Mouse (Mus musculus) heart, postnatal 4 days (tissue): Measurements from ENCODE around the gene Rab11fip5. TPM values are rescaled to one million over a fixed set of nuclear protein-coding genes. Genes with fewer than 3 reads are reported as not detected.
A peak's percentile ranks its signal among the peaks of the same experiment; 100 is the strongest.

Experiments used
- DNase-seq: peaks from one replicate; pipeline ENCODE4 v3.0.0; 2021
- total RNA-seq, 2 experiments: library from RNA; stranded (reverse); gene quantifications; 2 replicates each; pipeline ENCODE4 v1.2.3; 2021

Rab11fip5 gene
- total RNA-seq, 2 experiments from 2014 or later = 74.7 to 79.8 TPM

DNA sequence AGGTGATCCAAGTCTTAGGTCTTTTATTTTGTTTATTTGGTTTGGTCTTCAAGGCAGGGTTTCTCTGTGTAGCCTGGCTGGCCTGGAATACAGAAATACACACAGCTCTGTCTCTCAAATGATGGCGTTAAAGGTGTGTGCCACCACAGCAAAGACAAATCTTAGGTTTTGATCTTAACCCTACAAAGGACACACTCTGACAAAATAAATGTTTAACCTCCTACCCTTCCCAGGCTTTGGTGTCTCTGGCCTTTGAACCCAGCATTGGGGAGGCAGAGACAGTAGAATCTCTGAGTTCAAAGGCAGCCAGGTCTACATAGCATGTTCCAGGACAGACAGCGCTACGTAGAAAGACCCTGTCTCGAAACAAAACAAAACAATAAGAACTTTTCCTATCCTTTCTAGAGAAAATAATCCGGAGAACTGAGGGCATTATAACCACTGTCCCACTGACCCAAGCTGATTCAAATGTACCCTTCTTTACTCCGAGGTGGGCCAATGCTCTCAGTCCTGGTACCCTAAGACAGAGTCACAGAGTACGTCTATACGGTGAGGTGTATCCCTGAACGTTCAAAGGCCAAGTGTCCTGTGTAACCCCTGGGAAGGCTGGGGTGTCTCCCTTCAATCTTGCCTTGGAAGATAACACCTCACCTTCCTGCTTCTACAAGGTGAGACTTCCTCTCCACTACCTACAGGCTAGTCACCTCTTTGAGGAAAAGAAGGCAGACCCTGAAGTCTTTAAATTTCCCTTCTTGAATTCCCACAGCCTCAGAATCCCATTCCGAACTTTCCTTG is 1.2 kb downstream of the Rab11fip5 start:
- DNase-seq = no peak

- peak; percentile 34 for DNase-seq
These were observed 1.9 kb downstream of the Rab11fip5 start for GRCm38 (mm10) chr6:85372496-85372895.

DNA sequence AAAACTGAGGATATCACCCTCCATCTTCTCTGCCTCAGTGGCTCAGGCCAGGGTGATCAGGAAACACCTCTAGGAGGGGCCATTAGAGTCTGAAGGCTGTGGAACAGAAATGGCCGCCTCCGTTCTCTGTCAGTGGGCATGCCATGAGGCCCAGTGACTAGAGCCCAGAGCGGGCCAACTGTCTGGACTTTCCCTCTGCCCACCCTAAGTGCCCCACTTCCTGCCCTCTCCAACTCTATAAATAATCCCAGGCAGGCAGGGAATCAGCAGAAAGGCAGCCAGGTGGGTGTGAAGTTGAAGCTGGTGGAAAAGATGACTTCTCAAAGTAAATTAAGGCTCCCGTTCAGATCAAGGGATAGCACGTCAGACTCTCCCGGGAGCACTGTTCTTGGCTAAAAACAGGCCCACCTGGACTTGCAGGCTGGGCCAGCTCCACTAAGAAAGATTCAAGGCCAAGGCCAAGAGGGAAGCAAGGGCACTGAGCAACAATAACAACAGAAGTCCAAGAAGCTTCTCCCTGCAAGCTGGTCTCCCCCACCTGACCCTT is 2.5 kb downstream of the Rab11fip5 start:
- DNase-seq = peak; percentile 55

DNA sequence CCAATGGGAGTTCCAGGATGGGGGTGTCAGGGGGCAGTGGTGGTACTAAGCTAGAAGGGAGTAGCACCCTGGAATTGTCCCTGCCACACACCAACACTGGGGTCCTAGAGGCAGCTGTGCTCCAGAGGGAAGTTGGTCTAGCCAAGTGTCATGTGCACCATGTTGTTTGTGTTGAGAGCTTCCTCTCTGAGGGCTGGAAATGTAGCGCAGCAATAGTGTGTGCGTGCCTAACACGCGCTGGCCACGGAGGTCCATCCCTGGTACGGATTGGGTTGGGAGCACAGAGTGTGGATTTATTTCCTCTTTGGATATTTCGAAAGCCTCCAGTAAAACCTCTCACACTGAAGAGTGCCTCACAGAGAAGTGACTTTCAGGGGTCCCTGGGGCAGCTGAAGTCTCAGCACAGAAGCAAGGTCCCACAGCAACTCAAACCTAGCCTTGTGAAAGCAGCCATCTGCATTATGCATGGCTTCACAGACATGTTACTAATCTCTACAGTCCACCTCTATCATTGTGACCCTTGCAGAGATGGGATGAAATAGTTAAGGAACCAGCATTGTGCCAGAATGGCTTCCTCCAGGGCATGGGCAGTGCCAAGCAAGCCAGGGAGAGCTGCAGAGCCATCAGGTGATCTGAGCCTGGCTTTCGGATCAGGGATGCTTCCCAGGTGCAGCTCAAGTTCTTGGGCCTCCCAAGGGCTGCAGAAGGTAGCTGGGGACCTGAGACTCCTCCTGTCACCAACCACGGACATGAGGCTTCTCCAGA is 3.6 kb downstream of the Rab11fip5 start:
- no peak for DNase-seq

- DNase-seq = no peak
These were observed 4.4 kb downstream of the Rab11fip5 start for GRCm38 (mm10) chr6:85370041-85370440.

DNA sequence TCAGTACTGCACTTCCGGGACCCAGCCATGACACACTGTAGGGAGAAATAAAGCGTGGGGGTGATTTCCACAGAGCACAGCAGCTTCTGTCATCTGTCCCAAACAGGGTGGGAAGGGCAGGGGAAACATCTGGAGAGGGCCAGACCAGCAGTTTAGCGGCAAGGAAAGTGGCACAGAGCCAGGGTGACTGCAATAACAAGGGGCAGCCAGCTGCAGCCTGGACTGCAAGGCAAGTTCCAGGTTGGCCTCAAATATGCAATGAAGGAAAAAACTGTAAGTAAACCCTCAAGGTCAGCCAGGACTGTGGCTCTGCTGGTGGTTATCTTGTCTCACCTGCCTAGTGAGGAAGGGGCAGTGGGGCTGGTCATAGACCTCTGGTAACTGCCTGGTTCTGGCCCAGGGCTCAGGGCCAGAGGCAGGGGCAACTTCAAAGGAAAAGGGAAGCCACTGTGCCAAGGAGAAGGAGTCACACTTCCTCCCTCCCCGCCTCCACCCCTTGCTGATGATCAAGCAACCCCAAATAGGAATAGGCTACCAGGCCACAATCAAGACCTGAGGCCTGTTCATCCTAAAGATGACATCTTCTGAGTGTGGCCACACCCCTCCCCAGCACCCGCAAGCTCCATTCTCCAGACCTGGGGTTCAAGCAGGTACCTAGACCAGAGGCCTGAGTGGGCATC is 5.1 kb downstream of the Rab11fip5 start:
- DNase-seq = peak; percentile 86

GRCm38 (mm10) chr6:85368722-85369121 is 5.7 kb downstream of the Rab11fip5 start:
- no peak for DNase-seq

- DNase-seq = no peak
These were observed 6.3 kb downstream of the Rab11fip5 start for GRCm38 (mm10) chr6:85368166-85368565.

- DNase-seq = peak; percentile 61
These were observed 8.0 kb downstream of the Rab11fip5 start for GRCm38 (mm10) chr6:85366387-85366786.

- no peak for DNase-seq
These were observed 10.0 kb downstream of the Rab11fip5 start for GRCm38 (mm10) chr6:85364439-85364838.

DNA sequence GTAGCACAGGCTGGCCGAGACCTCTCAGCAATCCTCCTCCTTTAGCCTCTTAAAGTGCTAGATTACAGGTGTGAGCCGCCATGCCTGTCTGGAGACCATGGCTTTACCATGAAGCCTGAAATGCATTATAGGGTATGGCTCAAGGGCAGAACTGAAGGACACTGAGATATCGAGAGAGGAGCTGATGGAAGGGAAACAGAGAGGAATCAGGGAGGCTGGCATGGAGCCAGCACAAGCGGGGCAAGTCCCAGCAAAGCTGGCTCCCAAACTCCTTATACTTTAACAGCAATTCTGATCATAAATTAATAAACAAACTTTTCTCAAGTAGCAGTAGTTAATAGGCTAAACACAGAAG is 10.6 kb downstream of the Rab11fip5 start:
- peak; percentile 35 for DNase-seq

GRCm38 (mm10) chr6:85363231-85363905 is 11.1 kb downstream of the Rab11fip5 start:
- no peak for DNase-seq

- no peak for DNase-seq
These were observed 11.8 kb downstream of the Rab11fip5 start for GRCm38 (mm10) chr6:85362610-85363009.

DNA sequence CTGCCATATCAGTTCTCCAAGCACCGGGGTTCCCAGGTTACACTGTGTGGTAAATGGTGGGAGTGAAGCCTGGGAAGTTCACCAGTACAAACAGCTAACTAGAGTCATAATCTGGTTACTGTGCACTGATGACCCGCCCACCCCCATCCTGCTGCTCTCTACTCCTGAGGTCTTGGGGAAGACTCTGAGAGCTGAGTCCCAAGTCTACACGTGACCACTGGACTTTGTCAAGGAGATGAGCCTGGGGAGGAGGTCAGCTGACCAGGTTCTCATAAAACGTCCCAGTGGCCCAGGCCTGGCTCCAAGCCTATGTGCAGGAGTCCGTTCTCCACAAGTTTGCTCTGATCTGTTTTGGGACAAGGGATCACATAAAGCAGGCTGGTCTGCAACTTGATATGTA is 14.1 kb downstream of the Rab11fip5 start:
- DNase-seq = no peak

DNA sequence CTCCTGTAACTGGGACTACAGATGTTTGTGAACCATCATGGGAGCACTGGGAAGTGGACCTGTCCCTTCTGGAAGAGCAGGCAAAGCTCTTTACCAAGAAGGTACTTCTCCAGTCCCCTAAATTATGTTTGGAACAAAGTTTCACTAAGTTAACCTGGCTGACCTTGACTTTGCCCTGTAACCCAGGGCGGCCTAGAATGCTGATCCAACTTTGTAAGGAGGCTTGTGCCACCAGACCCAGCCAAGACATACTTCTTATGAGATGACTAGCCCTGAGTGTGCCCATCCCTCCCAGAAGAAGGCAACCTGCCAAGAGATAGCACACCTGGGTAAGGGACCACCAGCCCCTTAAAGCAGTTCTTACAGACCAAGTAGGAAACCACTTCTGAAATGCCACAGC is 15.6 kb downstream of the Rab11fip5 start:
- DNase-seq = no peak

DNA sequence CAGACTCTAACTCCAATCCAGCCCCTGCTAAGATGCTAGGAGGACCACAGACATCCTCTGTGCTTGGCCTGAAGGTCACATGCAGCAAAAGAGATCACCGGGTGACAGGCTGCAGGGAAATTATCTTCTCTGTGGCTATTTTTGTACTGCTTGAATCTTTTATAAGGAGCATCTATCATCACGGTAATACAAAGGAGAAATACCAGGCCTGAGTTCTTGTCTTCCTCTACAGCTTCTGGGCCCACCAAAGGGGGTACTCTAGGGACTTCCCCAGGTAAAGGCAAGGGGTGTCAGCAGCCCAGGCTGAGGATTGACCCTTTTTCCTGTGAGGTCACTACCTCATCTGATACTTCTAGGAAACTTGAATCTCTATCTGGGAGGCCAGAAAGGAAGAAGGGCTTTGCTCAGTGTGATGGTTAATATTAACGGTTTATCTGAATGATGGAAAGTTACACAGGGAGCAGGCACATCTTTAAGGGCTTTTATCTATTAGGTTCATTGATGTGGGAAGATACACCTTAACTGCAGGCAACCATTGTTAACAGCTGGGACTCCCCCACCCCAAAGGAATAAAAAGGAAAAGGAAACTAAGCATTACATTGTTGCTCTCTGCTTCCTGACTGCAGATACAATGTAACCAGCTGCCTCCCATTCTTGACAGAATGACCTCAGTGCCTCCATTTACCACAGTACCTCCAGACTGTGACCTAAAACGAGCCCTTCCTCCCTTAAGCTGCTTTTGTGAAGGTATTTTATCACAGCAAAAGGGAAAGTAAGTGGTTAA is 17.6 kb downstream of the Rab11fip5 start:
- DNase-seq = no peak

DNA sequence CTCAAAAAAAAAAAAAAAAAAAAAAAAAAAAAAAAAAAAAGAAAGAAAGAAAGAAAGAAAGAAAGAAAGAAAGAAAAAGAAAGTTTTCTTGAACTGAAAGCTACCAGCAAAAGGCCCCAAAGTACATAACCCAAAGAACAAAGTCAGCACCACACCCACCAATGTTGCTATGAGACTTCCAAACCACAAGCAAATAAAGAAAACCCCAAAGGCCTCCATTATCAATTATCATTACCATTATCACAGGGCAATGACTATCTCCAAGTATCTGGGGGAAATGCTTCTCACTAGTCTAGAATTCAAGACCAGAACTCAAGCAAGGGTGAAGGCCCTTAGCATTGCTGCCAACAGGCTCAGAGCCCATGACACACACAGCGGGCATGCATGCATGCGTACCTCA is 18.7 kb downstream of the Rab11fip5 start:
- DNase-seq = no peak

DNA sequence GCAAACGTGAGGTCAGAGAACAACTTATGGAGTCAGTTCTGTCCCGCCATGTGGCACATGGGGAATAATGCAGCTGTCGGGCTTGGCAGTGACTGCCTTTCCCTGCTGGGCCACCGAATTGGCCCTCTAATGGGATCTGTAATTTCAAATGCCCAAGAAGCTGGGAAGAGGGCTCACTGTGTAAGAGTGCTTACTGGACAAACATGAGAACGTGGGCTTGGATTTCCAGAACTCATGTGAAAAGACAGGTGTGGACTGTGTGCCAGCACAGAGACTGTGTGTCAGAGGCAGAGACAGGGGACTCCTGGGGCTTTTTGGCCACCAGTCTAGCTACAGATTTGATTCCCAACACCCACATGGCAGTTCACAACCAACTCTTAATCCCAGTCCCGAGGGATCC is 19.7 kb downstream of the Rab11fip5 start:
- DNase-seq = no peak

DNA sequence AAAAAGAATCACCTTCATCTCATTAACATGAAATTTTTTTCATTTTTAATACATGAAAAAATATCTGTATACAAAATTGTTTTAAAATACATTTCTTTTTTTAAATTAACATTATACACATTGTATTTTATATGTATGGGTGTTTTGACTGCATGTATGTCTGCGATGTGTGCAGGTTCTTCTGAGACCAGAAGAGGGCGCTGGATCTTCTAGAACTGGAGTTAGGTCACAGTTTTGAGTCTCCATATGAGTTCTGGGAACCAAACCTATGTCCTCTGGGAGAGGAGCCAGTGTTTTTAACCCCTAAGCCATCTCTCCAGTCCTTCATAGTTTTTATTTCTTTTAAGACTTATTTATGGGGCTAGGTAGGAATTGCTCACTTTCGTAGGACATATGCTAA is 20.7 kb downstream of the Rab11fip5 start:
- DNase-seq = no peak

DNA sequence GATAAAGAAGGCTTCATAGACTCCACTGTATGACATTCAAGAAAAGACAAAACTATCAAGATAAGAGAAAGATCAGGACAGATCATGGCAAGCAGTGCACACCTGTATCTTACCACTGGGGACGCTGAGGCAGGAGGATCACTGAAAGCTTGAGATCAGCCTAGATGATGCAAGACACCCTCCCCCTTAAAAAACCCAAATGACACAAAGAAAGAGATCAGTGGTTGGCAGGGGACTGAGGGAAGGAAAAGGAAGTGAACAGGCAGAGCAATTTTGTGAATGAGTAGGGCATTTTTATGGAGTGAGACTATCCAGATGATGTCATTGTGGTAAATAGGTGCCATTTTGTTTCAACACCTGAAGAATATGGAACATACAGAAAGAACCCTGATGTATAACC is 24.3 kb downstream of the Rab11fip5 start:
- no peak for DNase-seq

DNA sequence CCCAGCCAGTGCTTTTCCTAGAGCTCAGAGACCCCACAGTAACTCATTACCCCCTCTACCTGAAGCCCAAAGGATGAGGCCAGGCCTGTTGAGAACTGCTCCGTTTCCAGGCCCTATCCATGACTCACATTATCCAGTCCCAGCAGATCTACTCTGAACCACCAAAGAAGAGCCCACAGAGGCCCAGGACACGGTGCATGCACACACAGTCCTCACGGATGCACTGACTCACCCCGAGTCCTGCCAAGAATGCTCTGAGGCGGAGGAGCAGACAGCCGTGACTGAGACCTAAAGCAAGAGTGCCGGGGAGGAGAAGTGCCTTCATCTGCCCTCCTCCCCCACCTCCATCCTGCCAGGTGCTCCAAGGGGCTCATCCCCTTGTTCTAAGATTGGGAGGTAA is 25.2 kb downstream of the Rab11fip5 start:
- DNase-seq = no peak

GRCm38 (mm10) chr6:85348133-85348532 is 26.3 kb downstream of the Rab11fip5 start:
- no peak for DNase-seq
